Mouse (Mus musculus) E14TG2a.4 (cell line): ENCODE measurements at regions not wholly inside any gene's neighbourhood (a gene's known extent, or its start where the extent isn't known, plus 50 kb on each side); places are given as distances from the start of the nearest gene placed in this dataset.

Source experiments
- CTCF ChIP-seq: conservative IDR thresholded peaks from 2 replicates; pipeline ENCODE4 v1.5.1; 2014; ENCODE audit warnings: low read length
- POU5F1 ChIP-seq: IDR thresholded peaks from 2 replicates; pipeline ENCODE4 v1.6.1; 2014; ENCODE audit warnings: low read length, borderline replicate concordance

DNA sequence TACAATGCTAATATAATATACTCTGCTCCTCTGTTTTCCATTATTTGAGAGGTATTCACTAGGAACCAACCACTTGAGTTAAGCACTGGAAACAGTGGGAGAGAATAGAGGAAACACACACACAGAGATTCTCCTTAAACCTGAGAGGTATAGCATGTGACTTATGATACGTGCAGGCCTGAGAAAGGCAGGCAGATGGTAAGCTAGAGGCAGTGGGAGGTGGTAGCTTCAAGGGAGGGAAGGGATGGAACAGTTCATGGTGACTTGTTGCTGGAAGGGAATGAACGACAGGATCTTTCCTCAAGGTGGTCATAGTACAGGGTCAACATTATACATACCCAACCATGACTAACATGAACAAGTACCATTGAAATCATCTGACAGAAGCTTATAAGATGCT is 60.8 kb downstream of the Npy1r start:
- no peak for TF ChIP-seq CTCF
- TF ChIP-seq POU5F1 = no peak
